Mouse (Mus musculus): ENCODE results near the gene Sap18b.

Gene Sap18b

GRCm38 (mm10) chr8:95822699-95823098 is 2.4 kb upstream of the Sap18b start:
- WGBS = 81% methylated on average over 3 of the region's 3 CpGs

GRCm38 (mm10) chr8:95830144-95830543 is 5.0 kb downstream of the Sap18b start:
- 87% methylated on average over 3 of the region's 3 CpGs for WGBS

- 17% methylated on average over 16 of the region's 16 CpGs for WGBS
Measured at GRCm38 (mm10) chr8:95832603-95833434, 7.7 kb downstream of the Sap18b start.

GRCm38 (mm10) chr8:95833435-95833984 is 8.4 kb downstream of the Sap18b start:
- 6% methylated on average over 16 of the region's 16 CpGs for WGBS

GRCm38 (mm10) chr8:95835891-95836290 is 10.7 kb downstream of the Sap18b start:
- 86% methylated on average over 4 of the region's 4 CpGs for WGBS

GRCm38 (mm10) chr8:95837266-95837665 is 12.1 kb downstream of the Sap18b start:
- 92% methylated on average over 10 of the region's 10 CpGs for WGBS

- WGBS = over 99% methylated on average over 4 of the region's 4 CpGs
Measured at GRCm38 (mm10) chr8:95839289-95839688, 14.1 kb downstream of the Sap18b start.

- 92% methylated on average over 15 of the region's 15 CpGs for WGBS
Measured at GRCm38 (mm10) chr8:95841436-95841835, 16.3 kb downstream of the Sap18b start.

- WGBS = 91% methylated on average over 6 of the region's 6 CpGs
Measured at GRCm38 (mm10) chr8:95843968-95844367, 18.8 kb downstream of the Sap18b start.

- WGBS = 96% methylated on average over 7 of the region's 7 CpGs
Measured at GRCm38 (mm10) chr8:95845026-95845425, 19.9 kb downstream of the Sap18b start.

- WGBS = 78% methylated on average over 24 of the region's 24 CpGs
Measured at GRCm38 (mm10) chr8:95848061-95848551, 23.0 kb downstream of the Sap18b start.

GRCm38 (mm10) chr8:95848734-95849464 is 23.8 kb downstream of the Sap18b start:
- WGBS = 93% methylated on average over 19 of the region's 19 CpGs

GRCm38 (mm10) chr8:95850326-95850725 is 25.2 kb downstream of the Sap18b start:
- WGBS = 88% methylated on average over 2 of the region's 2 CpGs

- 52% methylated on average over 4 of the region's 4 CpGs for WGBS
Measured at GRCm38 (mm10) chr8:95852290-95852689, 27.1 kb downstream of the Sap18b start.

- WGBS = 11% methylated on average over 22 of the region's 22 CpGs
Measured at GRCm38 (mm10) chr8:95853102-95853843, 28.1 kb downstream of the Sap18b start, which contains the start of gene Slc38a7. TSS of gene Slc38a7 (minus strand) at chr8:95853539.

GRCm38 (mm10) chr8:95854174-95854573 is 29.0 kb downstream of the Sap18b start:
- WGBS = 85% methylated on average over 6 of the region's 6 CpGs

- WGBS = 60% methylated on average over 11 of the region's 11 CpGs
Measured at GRCm38 (mm10) chr8:95863761-95864440, 38.8 kb downstream of the Sap18b start.

- whole genome bisulfite sequencing = 97% methylated on average over 18 of the region's 18 CpGs
Measured at GRCm38 (mm10) chr8:95864851-95865250, 39.7 kb downstream of the Sap18b start.

GRCm38 (mm10) chr8:95871690-95872089 is 46.5 kb downstream of the Sap18b start:
- 94% methylated on average over 16 of the region's 16 CpGs for WGBS

GRCm38 (mm10) chr8:95875270-95875669 is 50.1 kb downstream of the Sap18b start:
- WGBS = 88% methylated on average over 7 of the region's 7 CpGs

Data from cerebral cortex, adult 2 months (tissue).